Mouse (Mus musculus): ENCODE measurements around the gene Gpt2. TPM values are rescaled to one million over a fixed set of nuclear protein-coding genes. Genes with fewer than 3 reads are reported as not detected.

Gpt2 gene
- polyA plus RNA-seq, 1 experiment from 2014 or later: 47.3 TPM

- H3K9ac ChIP-seq: no peak overlapping the region
- H3K4me3 ChIP-seq: no peak overlapping the region
- no peak for ATAC-seq (ENCODE audit: insufficient number of reproducible peaks, insufficient read depth, low FRiP score, low TSS enrichment)
- H3K9me3 ChIP-seq: no peaks in the 10 kb centered on the region
- no peaks in the 10 kb centered on the region for H3K27me3 ChIP-seq
- H3K36me3 ChIP-seq: peaks cover 38% of the 10 kb centered on the region
- no peaks in the 10 kb centered on the region for H3K4me1 ChIP-seq
- H3K27ac ChIP-seq: no peak overlapping the region
- WGBS: 83% methylated on average over 3 of the region's 3 CpGs
- no peak overlapping the region for H3K4me2 ChIP-seq (replicated peaks)
Observed at GRCm38 (mm10) chr8:85531471-85531870, 39.1 kb downstream of the Gpt2 start.

GRCm38 (mm10) chr8:85532843-85533242, 40.5 kb downstream of the Gpt2 start:
- H3K27me3 ChIP-seq: no peaks in the 10 kb centered on the region
- H3K9me3 ChIP-seq: no peaks in the 10 kb centered on the region
- 88% methylated on average over 4 of the region's 4 CpGs for whole genome bisulfite sequencing
- H3K27ac ChIP-seq: no peak overlapping the region
- H3K4me3 ChIP-seq: no peak overlapping the region
- H3K9ac ChIP-seq: no peak overlapping the region
- H3K4me2 ChIP-seq (replicated peaks): no peak overlapping the region
- no peak for ATAC-seq (ENCODE audit: insufficient number of reproducible peaks, insufficient read depth, low FRiP score, low TSS enrichment)
- H3K36me3 ChIP-seq: peaks cover 37% of the 10 kb centered on the region
- no peaks in the 10 kb centered on the region for H3K4me1 ChIP-seq

- peaks cover 43% of the 10 kb centered on the region for H3K36me3 ChIP-seq
- WGBS: 93% methylated on average over 2 of the region's 2 CpGs
Observed at GRCm38 (mm10) chr8:85533434-85533833, 41.1 kb downstream of the Gpt2 start.

GRCm38 (mm10) chr8:85534163-85534562, 41.8 kb downstream of the Gpt2 start:
- Histone ChIP-seq H3K27me3 (no peaks in the 10 kb centered on the region), H3K9ac (no peak overlapping the region), H3K4me1 (no peaks in the 10 kb centered on the region), H3K36me3 (peaks cover 50% of the 10 kb centered on the region), H3K4me2 (replicated peaks) (no peak overlapping the region), H3K9me3 (no peaks in the 10 kb centered on the region), H3K4me3 (no peak overlapping the region), H3K27ac (no peak overlapping the region)
- WGBS: 80% methylated on average over 1 of the region's 1 CpGs
- no peak for ATAC-seq (ENCODE audit: insufficient number of reproducible peaks, insufficient read depth, low FRiP score, low TSS enrichment)

More at GRCm38 (mm10) chr8:85533434-85533833, 41.1 kb downstream of the Gpt2 start:
- H3K9ac ChIP-seq: no peak overlapping the region
- H3K9me3 ChIP-seq: no peaks in the 10 kb centered on the region
- H3K27me3 ChIP-seq: no peaks in the 10 kb centered on the region
- H3K27ac ChIP-seq: no peak overlapping the region
- H3K4me1 ChIP-seq: no peaks in the 10 kb centered on the region
- H3K4me3 ChIP-seq: no peak overlapping the region
- no peak for ATAC-seq (ENCODE audit: insufficient number of reproducible peaks, insufficient read depth, low FRiP score, low TSS enrichment)
- no peak overlapping the region for H3K4me2 ChIP-seq (replicated peaks)

GRCm38 (mm10) chr8:85536332-85536731, 44.0 kb downstream of the Gpt2 start:
- no peak overlapping the region for H3K4me2 ChIP-seq (replicated peaks)
- H3K9ac ChIP-seq: no peak overlapping the region
- no peaks in the 10 kb centered on the region for H3K9me3 ChIP-seq
- H3K36me3 ChIP-seq: peaks cover 58% of the 10 kb centered on the region
- H3K27me3 ChIP-seq: no peaks in the 10 kb centered on the region
- H3K27ac ChIP-seq: no peak overlapping the region
- no peak for ATAC-seq (ENCODE audit: insufficient number of reproducible peaks, insufficient read depth, low FRiP score, low TSS enrichment)
- 96% methylated on average over 2 of the region's 2 CpGs for WGBS
- no peaks in the 10 kb centered on the region for H3K4me1 ChIP-seq
- no peak overlapping the region for H3K4me3 ChIP-seq

GRCm38 (mm10) chr8:85551934-85552333, 59.6 kb downstream of the Gpt2 start:
- Histone ChIP-seq H3K27me3 (no peaks in the 10 kb centered on the region), H3K4me3 (no peak overlapping the region), H3K4me2 (replicated peaks) (no peak overlapping the region), H3K9ac (no peak overlapping the region), H3K36me3 (peaks cover 54% of the 10 kb centered on the region), H3K27ac (no peak overlapping the region), H3K4me1 (0 out of 2 replicates have a peak, but pooled peaks cover 6% of the 10 kb centered on the region), H3K9me3 (no peaks in the 10 kb centered on the region)
- 98% methylated on average over 1 of the region's 1 CpGs for WGBS
- ATAC-seq (ENCODE audit: insufficient number of reproducible peaks, insufficient read depth, low FRiP score, low TSS enrichment): no peak

GRCm38 (mm10) chr8:85554391-85555180, 62.2 kb downstream of the Gpt2 start:
- Histone ChIP-seq H3K27ac (peak overlapping the region; percentile 92), H3K36me3 (peaks cover 28% of the 10 kb centered on the region), H3K9me3 (no peaks in the 10 kb centered on the region), H3K9ac (peak overlapping the region; percentile 93), H3K27me3 (no peaks in the 10 kb centered on the region), H3K4me3 (peak overlapping the region; percentile 93), H3K4me2 (replicated peaks) (peak overlapping the region; percentile 67), H3K4me1 (0 out of 2 replicates have a peak, but pooled peaks cover 8% of the 10 kb centered on the region)
- peak; percentile 84 for ATAC-seq (ENCODE audit: insufficient number of reproducible peaks, insufficient read depth, low FRiP score, low TSS enrichment)
- WGBS: under 1% methylated on average over 65 of the region's 66 CpGs

GRCm38 (mm10) chr8:85555181-85556145, 63.1 kb downstream of the Gpt2 start, which contains the start of gene Dnaja2:
Gene Dnaja2 (minus strand): TSS chr8:85555344.
- WGBS: under 1% methylated on average over 77 of the region's 77 CpGs
- Histone ChIP-seq H3K4me1 (0 out of 2 replicates have a peak, but pooled peaks cover 8% of the 10 kb centered on the region), H3K9me3 (no peaks in the 10 kb centered on the region), H3K27me3 (no peaks in the 10 kb centered on the region), H3K4me2 (replicated peaks) (peak within 1 kb of the TSS; percentile 67), H3K36me3 (peaks cover 23% of the 10 kb centered on the region), H3K27ac (peak within 1 kb of the TSS; percentile 92), H3K9ac (peak within 1 kb of the TSS; percentile 93), H3K4me3 (peak within 1 kb of the TSS; percentile 93)
- peak; percentile 93 for ATAC-seq (ENCODE audit: insufficient number of reproducible peaks, insufficient read depth, low FRiP score, low TSS enrichment)

- no peak for ATAC-seq (ENCODE audit: insufficient number of reproducible peaks, insufficient read depth, low FRiP score, low TSS enrichment)
- Histone ChIP-seq H3K4me1 (0 out of 2 replicates have a peak, but pooled peaks cover 8% of the 10 kb centered on the region), H3K36me3 (peaks cover 8% of the 10 kb centered on the region; the same call in 1 of the 2 replicates), H3K4me3 (no peak overlapping the region), H3K27ac (no peak overlapping the region), H3K27me3 (no peaks in the 10 kb centered on the region), H3K9ac (no peak overlapping the region), H3K9me3 (no peaks in the 10 kb centered on the region), H3K4me2 (replicated peaks) (no peak overlapping the region)
- WGBS: 36% methylated on average over 2 of the region's 2 CpGs
Observed at GRCm38 (mm10) chr8:85556986-85557600, 64.7 kb downstream of the Gpt2 start.

GRCm38 (mm10) chr8:85557601-85557986, 65.2 kb downstream of the Gpt2 start:
- Histone ChIP-seq H3K4me2 (replicated peaks) (no peak overlapping the region), H3K4me3 (no peak overlapping the region), H3K36me3 (0 out of 2 replicates have a peak, but pooled peaks cover 5% of the 10 kb centered on the region), H3K9ac (no peak overlapping the region), H3K9me3 (no peaks in the 10 kb centered on the region), H3K27ac (no peak overlapping the region), H3K4me1 (0 out of 2 replicates have a peak, but pooled peaks cover 8% of the 10 kb centered on the region), H3K27me3 (no peaks in the 10 kb centered on the region)
- 36% methylated on average over 3 of the region's 3 CpGs for WGBS
- ATAC-seq (ENCODE audit: insufficient number of reproducible peaks, insufficient read depth, low FRiP score, low TSS enrichment): no peak

- 83% methylated on average over 1 of the region's 1 CpGs for WGBS
- no peak overlapping the region for H3K4me2 ChIP-seq (replicated peaks)
- no peaks in the 10 kb centered on the region for H3K36me3 ChIP-seq
- no peaks in the 10 kb centered on the region for H3K9me3 ChIP-seq
- no peaks in the 10 kb centered on the region for H3K27me3 ChIP-seq
- no peak overlapping the region for H3K4me3 ChIP-seq
- H3K27ac ChIP-seq: no peak overlapping the region
- H3K4me1 ChIP-seq: 0 out of 2 replicates have a peak, but pooled peaks cover 8% of the 10 kb centered on the region
- H3K9ac ChIP-seq: no peak overlapping the region
- ATAC-seq (ENCODE audit: insufficient number of reproducible peaks, insufficient read depth, low FRiP score, low TSS enrichment): no peak
Observed at GRCm38 (mm10) chr8:85559201-85559600, 66.8 kb downstream of the Gpt2 start.

Measured in embryonic facial prominence, embryonic 12.5 days (tissue).